Mouse (Mus musculus) urinary bladder, adult 18-20 months (tissue): ENCODE measurements around the gene Tmem242.
"Not testable (repeated sequence)": the region's sequence is repeated elsewhere in the genome, so short reads cannot be mapped to it uniquely, and the experiment has no call there.

Source experiments
- DNase-seq, 2 experiments: peaks; one replicate each; pipeline ENCODE4 v3.0.0; 2022; ENCODE audit warnings: low spot score in 2 of 2, mixed read lengths in 2 of 2

The Tmem242 gene

DNA sequence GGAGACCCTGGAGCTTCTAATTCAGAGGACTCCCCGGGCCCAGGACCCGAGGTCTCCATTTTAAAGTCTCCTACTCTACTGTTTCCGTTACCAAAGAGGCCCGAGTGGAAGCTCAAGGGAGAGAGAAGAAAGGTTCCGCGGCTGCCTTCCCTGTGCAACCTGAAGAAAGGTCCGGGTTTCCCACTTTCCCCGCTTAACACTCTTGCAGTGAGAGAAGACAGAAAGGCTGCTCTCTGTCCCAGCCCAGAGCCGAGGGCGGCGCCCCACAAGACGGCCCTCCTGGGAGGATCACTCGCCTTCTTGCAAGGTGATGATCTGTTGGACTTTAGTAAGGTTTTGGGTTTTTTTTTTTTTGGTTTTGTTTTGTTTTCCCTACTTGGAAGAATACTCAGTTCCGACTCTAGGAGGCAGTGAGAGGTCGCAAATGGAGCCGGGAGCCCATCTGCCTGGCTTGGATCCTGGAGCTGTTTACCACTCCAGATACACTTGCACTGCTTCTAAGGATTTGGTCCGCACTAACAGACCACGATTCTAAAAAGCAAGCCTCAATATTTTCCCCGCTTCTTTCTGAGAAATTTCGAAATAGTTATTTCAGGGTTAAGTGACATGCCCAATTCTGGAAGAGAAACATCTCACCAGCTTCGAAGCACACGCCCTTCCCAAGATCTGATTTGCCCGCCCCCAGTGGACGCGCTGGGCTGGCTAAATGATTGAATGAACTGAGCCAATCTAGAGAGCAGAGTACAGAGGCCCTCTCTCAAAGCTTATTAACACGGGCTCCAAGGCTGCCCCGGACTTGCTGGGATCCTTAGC is at the start of gene Tmem242:
Gene Tmem242, minus strand, starts transcription at position 101 of the 813 bp plus-strand sequence.
- DNase-seq, result peak; percentile 80 to 91

DNA sequence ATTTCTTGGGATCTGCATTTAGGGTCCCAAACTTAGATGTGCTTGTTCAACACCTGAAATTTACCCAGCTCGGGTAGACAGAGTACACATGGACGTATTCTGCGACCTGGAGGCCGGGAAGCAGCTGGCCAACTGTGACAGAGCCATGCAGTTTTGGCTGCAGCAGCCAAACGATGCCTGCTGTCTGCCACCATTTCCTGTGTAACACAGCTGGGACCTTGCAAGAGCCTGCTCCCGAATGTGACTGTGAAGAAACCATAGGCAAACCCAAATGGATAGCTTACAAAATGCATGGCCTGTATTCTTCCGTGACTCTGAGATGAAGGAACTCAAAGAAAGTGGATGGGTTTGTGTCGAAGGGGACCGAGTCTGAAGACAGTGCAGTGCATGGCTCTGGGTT is 48.1 kb upstream of the Tmem242 start:
- DNase-seq, result no peak

DNA sequence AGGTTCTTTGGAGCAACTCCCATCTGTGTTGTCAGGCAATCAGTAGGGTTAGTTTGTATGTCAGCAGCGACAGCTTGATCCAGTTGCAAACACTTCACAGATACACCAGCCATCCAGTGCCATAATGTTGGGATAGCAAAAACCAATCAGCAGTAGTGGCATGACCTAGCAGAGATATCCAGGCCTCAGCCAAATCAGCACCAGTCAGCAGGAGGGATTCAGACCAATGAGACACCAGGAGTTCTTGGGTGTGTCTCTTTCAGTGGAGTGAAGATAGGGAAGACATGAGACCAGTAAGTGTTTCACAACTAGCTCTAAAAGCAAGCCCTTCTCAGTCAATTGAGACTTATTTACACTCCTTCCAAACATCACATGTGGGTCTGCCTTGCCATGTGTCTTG is 44.6 kb upstream of the Tmem242 start:
- no peak for DNase-seq

DNA sequence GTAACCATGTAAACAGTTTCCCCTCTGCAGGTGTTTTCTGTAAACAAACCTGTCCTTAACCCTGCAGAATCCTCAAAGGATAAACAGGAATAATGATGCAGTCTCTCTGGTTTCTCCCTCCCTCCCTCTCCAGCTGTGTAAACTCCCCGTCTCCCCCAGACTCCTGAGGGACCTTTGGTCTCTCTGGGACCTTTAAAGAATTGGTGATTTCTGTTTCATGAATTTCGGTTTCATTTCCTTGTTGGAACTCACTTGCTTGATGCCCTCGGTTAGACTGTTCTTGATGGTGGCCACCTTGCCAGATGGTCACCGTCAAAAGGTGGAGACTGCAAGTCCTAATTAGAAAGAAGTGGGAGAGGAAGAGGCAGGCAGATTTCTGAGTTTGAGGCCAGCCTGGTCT is 43.4 kb upstream of the Tmem242 start:
- DNase-seq, result no peak

DNA sequence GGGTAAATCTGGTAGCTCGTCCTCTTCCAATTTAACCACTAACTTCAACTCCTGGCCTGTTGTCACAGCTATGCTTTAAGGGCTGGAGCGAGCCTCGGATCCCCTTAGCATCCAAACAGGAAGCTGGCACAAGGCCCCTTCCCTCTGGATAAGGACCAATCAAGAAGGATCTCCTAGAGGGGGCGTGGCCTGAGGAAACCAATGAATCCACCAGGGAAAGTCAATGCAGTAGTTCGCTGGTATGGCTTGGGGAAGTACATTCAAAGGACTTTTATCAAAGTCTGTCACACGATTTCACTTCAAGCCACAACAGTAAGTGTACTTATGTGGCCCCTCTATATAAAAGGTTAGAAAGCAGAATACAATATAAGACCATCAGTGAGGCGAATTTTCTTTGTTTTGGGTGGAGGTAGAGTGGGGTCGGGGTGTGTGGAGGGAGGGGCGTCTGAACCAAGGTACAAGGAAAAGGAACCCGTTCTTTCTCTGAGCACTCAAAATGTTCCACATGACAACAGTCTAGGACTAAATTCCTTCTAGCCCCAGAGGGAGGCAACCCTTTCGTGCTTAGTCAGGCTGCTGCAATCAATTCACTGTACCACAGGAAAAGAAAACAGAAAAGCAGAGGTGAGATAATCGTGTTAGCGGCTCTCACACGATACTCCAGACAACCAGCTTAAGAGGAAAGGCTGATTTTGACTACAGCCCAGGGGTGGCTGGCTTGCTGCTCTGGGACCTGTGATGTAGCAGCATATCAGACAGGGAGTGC is 36.1 kb upstream of the Tmem242 start:
- DNase-seq, result no peak

DNA sequence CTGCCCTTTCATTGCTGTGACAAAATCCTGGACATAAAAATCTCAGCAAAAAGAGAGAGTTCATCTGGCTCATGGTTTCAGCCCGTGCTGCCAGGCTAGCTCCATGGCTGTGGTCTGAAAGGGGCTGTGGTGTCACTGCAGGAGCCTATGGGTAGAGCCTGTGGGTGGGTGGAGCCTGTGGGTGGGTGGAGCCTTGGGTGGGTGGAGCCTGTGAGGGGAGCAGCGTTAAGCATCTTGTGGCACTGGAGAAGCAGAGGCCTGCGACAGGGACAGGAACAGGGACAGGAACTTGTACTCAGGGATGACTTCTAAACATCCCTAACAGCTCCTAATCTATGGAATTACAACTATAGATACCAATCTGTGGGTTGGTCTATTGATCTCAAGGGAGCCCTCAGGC is 32.2 kb upstream of the Tmem242 start:
- no peak for DNase-seq

DNA sequence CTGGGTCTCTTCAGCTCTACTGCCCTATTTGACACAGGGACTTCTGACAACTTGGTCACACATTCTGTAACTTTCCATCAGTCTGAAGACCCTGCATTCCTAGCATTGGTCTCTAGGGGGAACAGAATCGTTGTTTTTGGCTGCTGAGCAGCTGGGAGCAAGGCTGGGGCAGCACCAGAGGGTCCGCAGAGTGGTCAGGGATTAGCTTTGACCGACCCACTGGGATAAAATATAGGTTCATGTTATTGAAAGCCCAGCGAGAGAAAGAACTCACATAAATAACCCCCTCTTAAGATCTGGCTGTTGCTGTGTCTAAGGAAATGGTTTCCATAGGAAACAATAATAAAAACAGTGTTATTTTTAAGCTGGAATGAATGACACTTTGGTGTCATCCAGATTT is 27.1 kb upstream of the Tmem242 start:
- DNase-seq, result no peak

DNA sequence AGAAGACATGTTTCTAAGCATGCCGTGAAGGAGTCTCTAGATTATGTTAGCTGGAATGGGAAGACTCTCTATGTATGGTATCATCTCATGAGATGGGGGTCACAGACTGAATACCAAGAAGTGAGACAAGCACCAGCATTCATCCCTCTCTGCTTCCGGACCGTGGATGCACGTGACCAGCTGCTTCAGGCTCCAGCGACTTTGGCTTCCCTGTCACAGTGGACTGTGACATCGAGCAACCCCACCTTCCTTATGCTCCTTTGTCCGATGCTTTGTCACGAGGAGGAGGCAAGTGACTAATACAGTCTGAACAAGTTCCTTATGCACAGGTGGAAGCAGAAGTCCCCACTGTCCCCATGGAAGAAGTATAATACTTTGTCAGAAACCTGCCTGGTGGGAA is 26.7 kb upstream of the Tmem242 start:
- no peak for DNase-seq

DNA sequence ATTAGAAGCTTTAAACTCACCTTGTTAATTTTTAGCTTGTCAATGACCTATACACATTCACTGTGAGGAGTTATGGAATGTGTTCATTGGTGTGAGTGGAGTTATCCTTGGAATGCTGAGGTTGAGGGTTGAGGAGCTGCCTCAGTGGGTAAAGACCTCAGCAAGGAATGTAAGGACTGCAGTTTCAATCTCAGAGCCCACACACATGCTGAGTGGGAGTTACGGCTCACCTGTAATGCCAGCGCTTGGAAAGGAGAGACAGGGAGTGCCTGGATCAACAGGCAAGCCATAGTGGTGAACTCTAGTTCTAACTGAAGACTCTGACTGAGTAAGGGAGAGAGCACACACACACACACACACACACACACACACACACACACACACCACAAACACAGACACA is 23.9 kb upstream of the Tmem242 start:
- no peak for DNase-seq

DNA sequence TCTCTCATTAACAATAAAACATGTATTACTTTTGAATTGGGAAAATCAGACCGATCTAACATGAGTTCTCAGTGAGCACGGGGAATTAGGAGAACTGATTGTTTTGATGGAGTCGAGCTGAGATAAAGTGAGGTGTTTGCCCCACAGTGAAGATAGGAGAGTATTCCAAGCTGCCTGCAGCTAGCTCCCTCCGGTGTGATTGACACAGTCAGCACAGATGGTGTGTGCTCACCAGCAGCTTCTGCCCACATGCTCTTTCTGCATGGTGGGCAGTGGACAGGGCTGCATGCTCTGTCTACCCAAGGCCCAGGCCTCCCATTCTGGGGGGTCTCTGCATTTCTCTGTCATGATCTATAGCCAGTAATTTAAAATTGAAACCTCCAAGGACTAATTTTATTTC is 13.6 kb upstream of the Tmem242 start:
- DNase-seq, result no peak

DNA sequence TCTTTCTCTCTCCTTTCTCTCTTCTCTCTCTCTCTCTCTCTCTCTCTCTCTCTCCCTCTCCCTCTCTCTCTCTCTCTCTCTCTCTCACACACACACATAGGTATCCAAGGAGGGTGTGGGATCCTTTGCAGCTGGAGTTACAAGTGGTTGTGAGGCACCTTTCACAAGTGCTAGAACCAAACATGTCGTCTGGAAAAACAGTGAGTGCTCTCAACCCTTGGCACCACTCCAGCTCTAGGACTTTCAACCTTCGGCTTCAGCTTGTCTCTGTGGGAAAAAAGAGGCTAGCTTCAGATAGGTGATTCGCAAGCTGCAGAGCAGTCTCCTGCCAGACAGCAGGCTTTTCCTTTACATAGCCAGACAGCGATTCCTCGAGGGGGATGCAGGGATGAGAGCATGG is 3.7 kb upstream of the Tmem242 start:
- no peak for DNase-seq

DNA sequence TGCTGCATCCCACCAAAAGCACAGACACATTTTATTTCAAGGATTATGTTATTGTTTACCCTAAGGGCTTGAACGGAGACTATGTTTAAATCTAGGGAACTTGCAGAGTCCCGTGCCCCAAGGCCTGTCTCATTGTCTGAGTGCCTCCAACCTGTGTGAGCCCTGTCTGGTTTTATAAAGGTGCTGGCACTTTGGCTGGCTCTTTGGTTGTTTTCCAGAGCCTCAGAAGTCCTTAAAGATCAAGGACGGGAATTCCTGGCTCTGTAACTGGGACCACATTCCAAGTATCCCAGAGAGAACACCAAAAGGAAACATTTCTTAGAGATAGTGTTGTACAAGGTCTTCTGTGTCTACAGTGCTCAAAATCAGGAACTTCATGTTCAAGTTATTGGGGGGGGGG is 3.2 kb upstream of the Tmem242 start:
- no peak for DNase-seq

DNA sequence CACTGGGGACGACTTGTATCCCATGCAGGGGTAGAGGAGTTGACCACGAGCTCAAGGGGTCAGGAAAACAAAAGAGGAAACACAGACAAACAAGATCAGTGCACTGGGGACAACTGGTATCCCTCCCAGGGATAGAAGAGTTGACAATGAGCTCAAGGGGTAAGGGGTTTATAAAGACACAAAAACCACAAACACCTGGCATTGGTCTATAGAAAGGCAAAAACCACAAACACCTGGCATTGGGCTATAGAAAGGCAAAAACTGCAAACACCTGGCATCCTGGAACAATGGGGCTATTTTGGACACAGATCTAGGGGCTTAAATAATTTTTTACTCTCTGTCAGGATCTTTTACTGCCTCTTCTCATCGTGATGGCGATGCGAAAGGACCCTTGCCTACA is 2.3 kb upstream of the Tmem242 start:
- DNase-seq, result not testable (repeated sequence)

DNA sequence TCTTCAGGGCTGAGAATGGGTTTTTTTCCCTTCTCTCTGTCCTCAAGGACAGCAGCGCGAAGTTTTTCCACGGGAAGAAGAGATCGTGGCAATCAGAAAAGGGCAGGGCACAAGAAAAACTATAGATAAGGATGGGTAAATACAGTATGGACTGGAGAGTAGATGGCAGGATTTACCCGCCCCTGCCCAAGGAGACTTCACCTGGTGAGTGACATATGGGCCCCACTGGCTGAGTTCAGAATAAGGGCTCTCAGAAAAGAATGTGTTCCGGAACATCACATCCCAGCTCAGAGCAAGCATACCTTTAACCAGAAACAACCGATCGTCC is 264 bp downstream of the Tmem242 start:
- no peak for DNase-seq

DNA sequence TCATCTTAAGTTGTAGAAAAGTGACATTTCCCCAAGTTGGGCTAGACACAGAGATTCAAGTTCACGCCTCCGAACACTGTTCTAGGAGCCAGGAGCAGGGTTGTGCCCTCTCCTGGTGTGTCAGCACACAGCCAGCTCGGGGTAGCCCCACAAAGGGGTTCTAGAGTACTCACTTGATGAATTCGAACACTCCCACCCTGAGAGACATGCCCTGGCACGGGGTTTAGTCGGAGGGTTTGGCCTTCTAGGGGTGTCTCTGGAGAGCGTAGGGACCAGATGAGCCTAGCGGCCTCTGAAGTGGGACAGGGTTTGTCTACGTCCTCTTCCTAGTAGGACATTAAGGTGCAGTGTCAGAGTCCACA is 10.3 kb downstream of the Tmem242 start:
- no peak for DNase-seq

DNA sequence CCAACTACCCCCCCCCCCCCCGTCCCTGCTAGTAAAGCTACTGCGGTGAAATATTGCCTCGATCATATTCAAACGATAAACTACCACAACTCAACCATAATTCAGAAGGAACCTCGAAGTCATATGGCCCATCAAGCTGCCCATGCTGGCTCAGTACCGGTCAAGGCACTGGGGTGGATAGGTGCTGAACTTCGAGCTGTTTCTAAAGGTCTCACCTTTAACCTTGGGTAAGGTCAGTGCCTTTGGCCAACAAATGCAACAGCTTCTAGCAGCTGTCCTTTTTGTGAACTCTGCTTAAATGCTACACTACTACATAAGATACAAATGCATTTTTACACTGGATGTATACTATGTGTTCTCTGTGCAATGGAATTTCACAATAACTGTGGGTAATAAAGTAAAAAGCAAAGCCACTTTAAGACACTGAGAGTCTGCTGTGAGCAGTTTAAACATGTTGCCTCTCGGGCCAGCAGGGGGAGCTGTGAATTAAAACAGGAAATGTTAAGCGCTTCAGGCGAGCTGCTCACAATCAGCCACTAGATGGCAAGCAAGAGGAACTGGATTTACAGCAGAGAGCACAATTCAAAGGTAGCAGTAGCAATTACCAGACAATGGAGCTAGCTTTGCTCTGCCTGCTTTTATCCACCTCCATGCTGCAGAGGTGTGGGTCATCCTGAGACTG is 10.8 kb downstream of the Tmem242 start:
- peak; percentile 78 to 81 for DNase-seq

DNA sequence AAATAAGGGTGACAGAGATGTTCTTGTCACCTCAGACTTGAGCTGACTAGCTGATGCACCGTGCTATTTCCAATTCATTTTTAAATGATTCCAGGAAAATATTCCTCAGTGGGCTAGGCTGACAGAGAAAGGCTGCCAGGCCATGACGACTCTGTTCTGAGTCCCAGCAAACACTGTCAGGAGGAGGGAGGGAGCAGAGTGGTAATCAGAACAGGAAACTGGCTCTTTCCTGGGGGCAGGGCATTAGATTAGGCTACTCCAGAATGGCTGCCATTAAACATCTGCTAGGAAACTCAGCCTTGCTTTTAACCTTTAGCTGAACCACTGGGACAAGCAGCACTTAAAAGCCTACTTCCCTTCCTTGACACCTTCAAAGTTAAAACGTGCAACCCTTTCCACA is 14.9 kb downstream of the Tmem242 start:
- no peak for DNase-seq

DNA sequence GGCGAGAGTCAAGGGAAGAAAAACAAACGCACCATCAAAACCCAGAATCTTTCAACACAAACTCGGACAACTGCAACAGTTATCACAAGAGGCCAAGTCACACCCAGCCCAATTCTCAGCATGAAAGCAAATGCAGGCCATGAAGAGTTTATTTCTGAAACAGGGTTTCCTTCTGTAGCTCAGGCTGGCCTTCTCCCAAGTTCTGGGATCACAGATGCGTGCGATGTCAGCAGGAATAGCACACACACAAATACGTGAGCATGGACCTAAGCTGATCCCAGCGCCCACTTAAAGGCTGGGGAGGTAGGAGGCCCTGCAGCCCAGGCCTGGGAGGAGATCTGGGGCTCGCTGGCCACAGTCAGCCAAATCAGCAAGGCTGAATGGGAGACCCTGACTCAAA is 15.9 kb downstream of the Tmem242 start:
- no peak for DNase-seq

DNA sequence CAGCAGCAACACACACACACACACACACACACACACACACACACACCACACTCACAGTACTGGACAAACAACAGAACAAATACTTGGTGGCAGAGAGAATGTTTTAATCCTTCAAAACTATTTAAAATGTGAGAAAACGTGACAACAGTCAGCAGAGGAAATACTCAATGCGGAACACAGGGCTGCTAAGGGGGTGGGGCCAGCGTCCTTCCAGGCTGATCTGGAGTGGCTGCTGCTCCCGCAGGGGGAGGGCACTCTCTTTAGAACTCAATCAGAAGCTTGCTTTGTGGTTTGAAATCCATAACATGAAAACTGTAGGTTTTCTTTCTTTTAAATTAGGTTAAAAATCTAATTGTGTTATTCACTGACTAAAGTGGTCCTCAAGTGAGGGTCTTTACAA is 18.2 kb downstream of the Tmem242 start:
- DNase-seq, result no peak

DNA sequence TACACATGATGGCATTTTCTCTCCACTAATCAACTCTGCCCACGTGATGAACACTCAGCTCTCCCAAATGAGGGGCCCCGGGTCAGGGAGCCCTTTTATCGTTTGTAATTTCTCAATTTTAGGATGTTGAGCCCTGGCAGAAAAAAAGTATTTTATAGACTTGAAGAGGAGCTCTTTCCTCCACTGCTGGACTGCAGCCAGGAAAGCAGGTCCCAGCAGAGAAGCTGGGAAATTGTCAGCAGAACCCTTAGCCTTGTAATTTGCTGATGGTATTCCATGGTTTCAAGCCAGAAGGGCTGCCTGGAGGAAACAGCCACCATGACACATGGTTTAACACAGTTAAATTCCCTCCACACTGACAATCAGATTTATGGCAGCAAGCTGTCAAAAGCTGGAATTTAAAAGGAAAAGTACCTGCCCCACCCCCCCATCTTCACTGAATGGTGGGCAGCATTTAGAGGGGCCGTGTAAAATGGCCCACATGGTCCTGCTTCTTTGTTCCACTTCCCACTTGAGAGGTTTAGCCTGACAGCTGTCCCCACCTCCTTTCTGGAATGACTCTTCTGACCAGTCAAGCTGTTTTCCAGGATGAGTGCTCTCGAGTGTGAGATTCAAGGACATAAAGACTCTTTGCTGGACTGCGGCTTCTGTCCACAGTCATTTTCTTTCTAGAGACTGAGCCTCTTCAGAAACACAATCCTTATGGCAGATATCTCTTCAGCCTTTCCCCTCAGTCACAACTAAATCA is 20.1 kb downstream of the Tmem242 start:
- DNase-seq, result no peak

DNA sequence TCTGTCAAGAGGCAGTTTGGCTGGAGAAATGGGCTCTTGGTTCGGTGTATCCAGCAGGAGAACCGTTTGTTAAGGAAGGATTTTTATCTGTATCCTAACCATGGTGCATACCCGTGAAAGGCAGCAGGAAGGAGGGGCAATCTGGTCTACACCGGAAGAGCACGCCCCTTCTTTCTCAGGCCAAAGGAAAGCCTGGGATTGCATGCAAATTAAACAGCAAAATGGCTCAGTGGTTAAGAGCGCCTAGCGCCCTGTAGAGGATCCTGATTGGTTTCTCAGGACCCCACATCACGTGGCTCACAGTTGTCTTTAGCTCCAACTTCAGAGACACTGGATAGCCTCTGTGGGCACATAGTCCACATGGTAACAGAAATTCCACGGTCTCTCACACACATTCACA is 21.0 kb downstream of the Tmem242 start:
- DNase-seq, result no peak

DNA sequence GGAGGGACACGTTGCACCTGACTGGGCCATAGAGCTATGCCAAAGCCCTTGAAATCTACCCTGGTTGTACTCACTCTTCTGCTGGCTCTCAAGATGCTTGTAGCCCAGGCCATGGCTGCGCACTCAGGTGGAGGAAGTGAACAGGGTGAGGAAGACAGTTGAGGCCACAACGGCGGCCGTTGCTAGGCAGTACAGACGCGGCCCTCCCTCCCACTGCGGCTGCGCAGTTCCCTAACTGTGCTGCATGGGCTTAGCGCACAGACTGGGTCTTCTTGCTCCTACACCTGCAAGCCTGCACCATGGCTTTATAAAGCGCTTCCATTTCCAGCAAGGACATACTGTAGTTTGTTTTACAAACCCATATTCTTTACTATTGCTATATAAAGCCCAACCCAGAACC is 21.5 kb downstream of the Tmem242 start, which contains the start of gene Ldhal6b:
Gene Ldhal6b, minus strand, starts transcription at position 223 of the 400 bp plus-strand sequence.
- DNase-seq, result no peak
